Mouse (Mus musculus): ENCODE data around the gene Prom1.

The Prom1 gene

GRCm38 (mm10) chr5:43974166-43974565, 127.7 kb downstream of the Prom1 start:
- DNase-seq (ENCODE audit: low spot score in 2 of 2) = no peak

- DNase-seq (ENCODE audit: low spot score in 2 of 2) = no peak
Observed at GRCm38 (mm10) chr5:43971156-43971555, 130.7 kb downstream of the Prom1 start.

GRCm38 (mm10) chr5:43970532-43970931, 131.3 kb downstream of the Prom1 start:
- DNase-seq (ENCODE audit: low spot score in 2 of 2) = no peak

GRCm38 (mm10) chr5:43968634-43969033, 133.2 kb downstream of the Prom1 start:
- DNase-seq (ENCODE audit: low spot score in 2 of 2) = no peak

- no peak for DNase-seq (ENCODE audit: low spot score in 2 of 2)
Observed at GRCm38 (mm10) chr5:43961056-43961455, 140.8 kb downstream of the Prom1 start.

- no peak for DNase-seq (ENCODE audit: low spot score in 2 of 2)
Observed at GRCm38 (mm10) chr5:43959884-43960440, 141.9 kb downstream of the Prom1 start.

GRCm38 (mm10) chr5:43953241-43953640, 148.6 kb downstream of the Prom1 start:
- DNase-seq (ENCODE audit: low spot score in 2 of 2) = no peak

- DNase-seq (ENCODE audit: low spot score in 2 of 2) = peak; percentile 10 to 22
Observed at GRCm38 (mm10) chr5:43948748-43949275, 153.0 kb downstream of the Prom1 start.

GRCm38 (mm10) chr5:43948111-43948743, 153.6 kb downstream of the Prom1 start:
- peak; percentile 47 to 78 for DNase-seq (ENCODE audit: low spot score in 2 of 2)

- peak; percentile 6 to 20 for DNase-seq (ENCODE audit: low spot score in 2 of 2)
Observed at GRCm38 (mm10) chr5:43947330-43947977, 154.4 kb downstream of the Prom1 start.

Measured in spleen, postnatal 10 days (tissue).